Mouse (Mus musculus) forebrain, postnatal 0 days (tissue): ENCODE measurements at regions not wholly inside any gene's neighbourhood (a gene's known extent, or its start where the extent isn't known, plus 50 kb on each side); places are given as distances from the start of the nearest gene placed in this dataset.

Experiments
- ATAC-seq: fragments of 200-750 bp; cut with Nextera tagmentation; 2 replicates; pipeline ENCODE4 v1.8.0; 2017; ENCODE audit warnings: mild to moderate bottlenecking, moderate library complexity
- DNase-seq: peaks from one replicate; pipeline ENCODE4 v3.0.0-alpha.2; 2015
- H3K27ac ChIP-seq: fragments of 300-500 bp; sonication (generic); 2 replicates; pipeline ENCODE4 v1.5.1; 2014; ENCODE audit warnings: low read depth, mild to moderate bottlenecking, antibody characterized with exemption, low read length, moderate library complexity, mixed read lengths
- H3K27me3 ChIP-seq: fragments of 300-500 bp; sonication (generic); 2 replicates; pipeline ENCODE4 v1.6.1; 2014; ENCODE audit warnings: mild to moderate bottlenecking, low read length, mixed read lengths; ENCODE audit not compliant: insufficient read depth
- H3K36me3 ChIP-seq: fragments of 300-500 bp; sonication (generic); 2 replicates; pipeline ENCODE4 v1.6.1; 2014; ENCODE audit warnings: mild to moderate bottlenecking, moderate library complexity; ENCODE audit not compliant: insufficient read depth
- H3K4me1 ChIP-seq: fragments of 300-500 bp; sonication (generic); 2 replicates; pipeline ENCODE4 v1.6.1; 2014; ENCODE audit warnings: antibody characterized with exemption; ENCODE audit not compliant: insufficient read depth
- H3K4me2 ChIP-seq: fragments of 300-500 bp; sonication (generic); 2 replicates; pipeline ENCODE4 v1.6.1; 2014; ENCODE audit warnings: low read depth, mild to moderate bottlenecking, moderate library complexity
- H3K4me3 ChIP-seq: fragments of 300-500 bp; sonication (generic); 2 replicates; pipeline ENCODE4 v1.5.1; 2014; ENCODE audit warnings: low read depth, low read length, mixed read lengths
- H3K9ac ChIP-seq: fragments of 300-500 bp; sonication (generic); 2 replicates; pipeline ENCODE4 v1.6.1; 2014; ENCODE audit warnings: mild to moderate bottlenecking
- H3K9me3 ChIP-seq: fragments of 300-500 bp; sonication (generic); 2 replicates; pipeline ENCODE4 v1.6.1; 2016; ENCODE audit warnings: low read length
- CTCF ChIP-seq: sonication (generic); IDR thresholded peaks from 2 replicates; pipeline ENCODE4 v1.5.1; 2016; ENCODE audit warnings: antibody characterized with exemption, control low read depth, low read depth
- WGBS: fragments of 180-500 bp; shearing (Covaris S2); extraction: QIAGEN DNeasy Blood & Tissue Kit; methylation state at CpG from one replicate; pipeline ENCODE4 v1.1.7; 2014; 5-methylcytosine and 5-hydroxymethylcytosine counted together

DNA sequence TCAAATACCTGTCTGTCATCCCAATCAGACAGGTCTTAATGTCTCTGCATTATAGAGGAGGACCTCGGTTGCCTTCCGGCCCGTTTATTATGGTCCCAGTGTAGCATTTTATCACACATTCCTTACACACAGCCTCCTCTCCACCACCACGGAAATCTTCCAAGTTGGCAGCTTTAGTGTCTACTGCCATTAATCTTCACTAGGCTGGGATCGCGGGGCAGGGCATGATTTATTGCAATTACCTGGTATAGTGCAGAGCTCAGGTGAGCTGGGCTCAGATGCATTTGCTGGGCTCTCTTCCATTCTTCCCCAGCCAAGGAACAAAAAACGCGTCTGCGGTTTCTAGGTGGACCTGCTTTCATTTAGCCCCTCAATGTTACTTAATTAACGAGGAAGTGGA lies 344.7 kb upstream of the Fam92a start:
- Histone ChIP-seq H3K4me3 (no peak overlapping the region), H3K27ac (no peak overlapping the region), H3K9me3 (no peaks in the 10 kb centered on the region), H3K36me3 (no peaks in the 10 kb centered on the region), H3K4me2 (no peak overlapping the region), H3K4me1 (peaks cover 3% of the 10 kb centered on the region; the same call in 1 of the 2 replicates), H3K27me3 (no peaks in the 10 kb centered on the region), H3K9ac (no peak overlapping the region)
- TF ChIP-seq CTCF, result no peak
- 90% methylated on average over 10 of the region's 10 CpGs for WGBS
- ATAC-seq (no peak), DNase-seq (no peak)

DNA sequence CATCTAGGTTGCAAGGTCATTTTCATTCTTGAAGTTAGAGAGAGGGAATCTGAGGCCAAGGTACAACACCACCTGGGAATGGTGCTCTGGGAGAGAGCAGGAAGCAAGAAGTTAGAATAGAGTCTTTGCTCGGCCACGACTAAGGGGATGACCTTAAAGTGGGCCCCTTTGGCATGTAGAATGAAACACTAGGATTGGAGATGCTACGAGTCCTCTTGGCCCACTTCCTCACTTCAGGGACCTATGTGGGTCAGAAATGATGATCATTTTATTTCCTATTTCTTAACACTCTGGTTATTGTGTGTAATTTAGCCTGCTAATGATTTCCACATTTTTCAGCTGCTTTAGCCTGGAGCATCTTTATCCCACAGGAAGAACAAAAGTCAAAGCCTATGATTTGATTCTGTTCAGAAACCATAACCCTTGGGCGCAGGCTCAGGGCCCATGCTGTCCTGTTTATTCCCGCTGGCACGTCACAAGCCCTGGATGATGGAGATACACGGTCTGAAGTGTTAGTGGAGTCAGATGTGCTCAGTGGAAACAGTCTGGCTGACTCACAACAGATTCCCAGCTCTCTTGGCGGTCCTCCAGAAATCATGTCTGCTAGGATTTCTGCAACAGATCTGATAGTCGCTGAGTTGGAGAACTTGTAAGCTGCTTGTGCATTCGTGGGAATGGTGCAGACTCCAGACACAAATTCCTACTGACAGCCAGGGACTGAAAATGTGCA lies 340.0 kb upstream of the Fam92a start:
- H3K9me3 ChIP-seq, result no peaks in the 10 kb centered on the region
- no peak overlapping the region for H3K4me3 ChIP-seq
- ATAC-seq (peak; percentile 94), DNase-seq (peak; percentile 92)
- peaks cover 9% of the 10 kb centered on the region for H3K4me1 ChIP-seq
- no peak for TF ChIP-seq CTCF
- no peak overlapping the region for H3K4me2 ChIP-seq
- H3K27me3 ChIP-seq, result no peaks in the 10 kb centered on the region
- no peak overlapping the region for H3K9ac ChIP-seq
- WGBS, result 51% methylated on average over 10 of the region's 10 CpGs
- peak overlapping the region; percentile 35; the same call in 1 of the 2 replicates for H3K27ac ChIP-seq
- H3K36me3 ChIP-seq, result no peaks in the 10 kb centered on the region

DNA sequence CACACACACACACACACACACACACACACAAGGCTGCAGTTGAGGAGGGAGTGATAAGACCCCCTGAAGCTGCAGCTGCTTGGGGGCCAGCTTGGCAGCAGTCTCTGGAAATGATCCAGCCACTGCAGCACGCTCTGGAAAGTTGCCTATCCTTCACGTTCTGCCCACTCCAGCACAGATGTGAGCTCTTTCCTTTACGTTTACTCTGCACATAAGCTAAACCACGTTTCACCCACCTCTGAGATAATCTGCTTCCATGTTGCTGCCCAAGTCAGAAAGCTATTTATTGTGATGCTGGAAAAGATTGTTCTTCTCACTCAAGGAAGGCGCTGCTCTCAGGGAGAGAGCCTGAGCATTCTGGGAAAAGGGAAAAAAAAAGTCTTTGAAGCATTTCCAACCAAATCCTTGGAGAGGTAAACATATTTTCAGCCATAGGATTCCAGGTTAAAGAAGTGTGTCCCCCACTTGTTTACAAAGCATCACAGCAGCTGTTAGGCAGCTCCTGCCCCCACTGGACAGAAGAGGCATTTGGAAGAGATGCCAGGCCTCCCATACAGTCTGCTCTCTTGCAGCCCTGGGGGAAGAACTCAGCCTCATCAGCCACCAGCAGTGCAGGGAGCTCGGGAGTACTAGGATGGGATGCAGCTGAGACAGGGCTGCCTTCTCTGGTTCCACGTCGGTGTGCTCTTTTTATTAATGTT lies 335.2 kb upstream of the Fam92a start:
- Histone ChIP-seq H3K4me2 (no peak overlapping the region), H3K9ac (no peak overlapping the region), H3K4me3 (no peak overlapping the region), H3K27me3 (no peaks in the 10 kb centered on the region), H3K36me3 (no peaks in the 10 kb centered on the region), H3K9me3 (no peaks in the 10 kb centered on the region), H3K27ac (peak overlapping the region; percentile 59; the same call in 1 of the 2 replicates), H3K4me1 (peaks cover 11% of the 10 kb centered on the region)
- WGBS, result 17% methylated on average over 8 of the region's 8 CpGs
- DNase-seq (peak; percentile 82), ATAC-seq (peak; percentile 83)
- peak; percentile 8; the same call in 1 of the 2 replicates for TF ChIP-seq CTCF

DNA sequence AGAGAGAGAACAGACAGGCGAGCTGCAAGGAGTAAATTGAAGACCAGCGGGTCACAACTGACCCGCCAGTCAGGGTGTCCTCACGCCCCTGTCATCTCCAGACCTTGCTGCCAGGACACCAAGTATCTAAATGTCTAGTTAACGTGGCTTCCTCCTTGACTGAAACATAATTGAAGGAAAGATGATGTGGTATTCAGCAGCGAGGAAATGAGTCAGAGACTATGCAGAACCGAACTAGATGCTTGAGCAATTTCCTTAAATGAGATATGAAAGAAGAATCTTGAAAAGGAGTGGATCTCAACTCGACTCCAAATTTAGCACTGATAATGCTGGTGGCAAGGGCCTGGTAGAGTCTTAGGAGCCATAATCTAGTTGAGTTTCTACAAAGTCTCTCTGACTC lies 329.3 kb upstream of the Fam92a start:
- Histone ChIP-seq H3K27me3 (no peaks in the 10 kb centered on the region), H3K27ac (no peak overlapping the region), H3K36me3 (no peaks in the 10 kb centered on the region), H3K9me3 (no peaks in the 10 kb centered on the region), H3K4me2 (no peak overlapping the region), H3K4me3 (no peak overlapping the region), H3K4me1 (no peaks in the 10 kb centered on the region), H3K9ac (no peak overlapping the region)
- ATAC-seq (no peak), DNase-seq (no peak)
- no peak for TF ChIP-seq CTCF
- 87% methylated on average over 8 of the region's 8 CpGs for WGBS

DNA sequence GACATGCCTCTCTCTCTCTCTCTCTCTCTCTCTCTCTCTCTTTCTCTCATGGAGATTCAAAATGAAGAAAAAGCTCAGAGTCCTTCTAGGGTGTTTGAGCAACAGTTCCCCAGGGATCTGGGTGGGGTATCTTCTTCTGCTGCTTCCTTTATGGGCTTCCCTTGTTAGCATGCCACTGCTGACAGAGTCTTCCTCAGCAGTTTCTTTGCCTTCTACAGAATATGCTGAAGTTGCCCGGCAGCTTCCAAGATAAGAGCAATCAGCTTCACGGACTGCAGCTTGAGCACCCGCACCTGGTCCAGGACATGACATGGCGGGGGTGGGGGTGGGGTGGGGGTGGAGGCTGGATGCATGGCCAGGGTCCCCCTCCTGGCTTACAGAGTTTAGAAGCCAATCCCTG lies 326.6 kb upstream of the Fam92a start:
- DNase-seq, result no peak
- 84% methylated on average over 4 of the region's 4 CpGs for WGBS
- TF ChIP-seq CTCF, result no peak

DNA sequence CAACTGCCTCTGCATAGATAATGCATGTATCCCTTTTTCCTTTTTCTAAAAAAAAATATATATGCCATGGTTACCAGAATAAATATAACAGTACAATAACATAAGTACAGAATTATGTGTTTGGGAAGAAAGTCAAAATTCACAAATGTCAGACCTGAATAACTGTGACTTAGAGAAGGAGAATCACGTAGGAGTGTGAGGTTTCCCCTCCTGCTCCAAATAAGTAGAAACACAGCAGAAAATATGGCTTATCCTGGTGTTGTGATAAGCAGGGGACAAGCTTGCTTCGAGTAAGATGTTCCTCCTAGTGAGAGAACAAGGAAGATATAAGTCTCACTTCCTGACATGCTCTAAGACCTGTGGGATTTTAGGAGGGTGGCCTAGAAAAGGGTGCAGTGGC lies 320.7 kb upstream of the Fam92a start:
- H3K4me3 ChIP-seq, result no peak overlapping the region
- no peak overlapping the region for H3K9ac ChIP-seq
- H3K27me3 ChIP-seq, result no peaks in the 10 kb centered on the region
- no peaks in the 10 kb centered on the region for H3K4me1 ChIP-seq
- no peak overlapping the region for H3K27ac ChIP-seq
- H3K9me3 ChIP-seq, result 0 out of 2 replicates have a peak, but pooled peaks cover 5% of the 10 kb centered on the region
- no peak for ATAC-seq
- DNase-seq, result no peak
- 67% methylated on average over 2 of the region's 2 CpGs for WGBS
- H3K4me2 ChIP-seq, result no peak overlapping the region
- TF ChIP-seq CTCF, result no peak
- no peaks in the 10 kb centered on the region for H3K36me3 ChIP-seq

More for the DNA sequence above, 326.6 kb upstream of the Fam92a start:
- Histone ChIP-seq H3K4me2 (no peak overlapping the region), H3K27me3 (no peaks in the 10 kb centered on the region), H3K9me3 (0 out of 2 replicates have a peak, but pooled peaks cover 2% of the 10 kb centered on the region), H3K4me1 (no peaks in the 10 kb centered on the region), H3K4me3 (no peak overlapping the region), H3K9ac (no peak overlapping the region), H3K27ac (no peak overlapping the region), H3K36me3 (no peaks in the 10 kb centered on the region)
- ATAC-seq, result no peak

DNA sequence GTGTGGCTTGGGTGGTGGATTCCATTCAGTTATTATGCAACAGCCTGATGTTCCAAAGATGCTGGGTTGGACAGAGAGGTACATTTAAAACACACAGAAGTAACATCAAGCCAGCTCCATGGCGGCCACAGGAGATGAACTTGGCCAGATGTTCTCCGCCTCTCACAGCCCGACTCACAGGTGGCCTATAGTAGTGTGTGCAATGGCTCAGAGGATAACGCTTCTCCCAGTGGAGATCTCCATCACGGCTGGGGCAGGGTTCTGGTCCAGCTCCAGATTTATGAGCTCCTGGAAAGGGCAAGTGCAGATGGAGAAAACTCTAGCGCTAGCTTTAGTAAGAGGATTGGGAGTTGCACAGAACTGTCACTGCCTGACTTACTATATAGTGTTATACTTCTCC lies 319.5 kb upstream of the Fam92a start:
- DNase-seq (no peak), ATAC-seq (no peak)
- Histone ChIP-seq H3K9ac (no peak overlapping the region), H3K27me3 (no peaks in the 10 kb centered on the region), H3K4me3 (no peak overlapping the region), H3K4me1 (no peaks in the 10 kb centered on the region), H3K9me3 (0 out of 2 replicates have a peak, but pooled peaks cover 5% of the 10 kb centered on the region), H3K36me3 (no peaks in the 10 kb centered on the region), H3K27ac (no peak overlapping the region), H3K4me2 (no peak overlapping the region)
- no peak for TF ChIP-seq CTCF
- WGBS, result 93% methylated on average over 6 of the region's 6 CpGs
